Mouse (Mus musculus): ENCODE data around the gene Rtn1.

Gene Rtn1

GRCm38 (mm10) chr12:72279129-72279875, 129.6 kb downstream of the Rtn1 start:
- no peak for DNase-seq (ENCODE audit: low read depth, low spot score)

GRCm38 (mm10) chr12:72273721-72274414, 135.0 kb downstream of the Rtn1 start:
- no peak for DNase-seq (ENCODE audit: low read depth, low spot score)

GRCm38 (mm10) chr12:72267614-72268013, 141.2 kb downstream of the Rtn1 start:
- DNase-seq (ENCODE audit: low read depth, low spot score): no peak

GRCm38 (mm10) chr12:72265261-72266228, 143.3 kb downstream of the Rtn1 start:
- peak; percentile 23 for DNase-seq (ENCODE audit: low read depth, low spot score)

DNA sequence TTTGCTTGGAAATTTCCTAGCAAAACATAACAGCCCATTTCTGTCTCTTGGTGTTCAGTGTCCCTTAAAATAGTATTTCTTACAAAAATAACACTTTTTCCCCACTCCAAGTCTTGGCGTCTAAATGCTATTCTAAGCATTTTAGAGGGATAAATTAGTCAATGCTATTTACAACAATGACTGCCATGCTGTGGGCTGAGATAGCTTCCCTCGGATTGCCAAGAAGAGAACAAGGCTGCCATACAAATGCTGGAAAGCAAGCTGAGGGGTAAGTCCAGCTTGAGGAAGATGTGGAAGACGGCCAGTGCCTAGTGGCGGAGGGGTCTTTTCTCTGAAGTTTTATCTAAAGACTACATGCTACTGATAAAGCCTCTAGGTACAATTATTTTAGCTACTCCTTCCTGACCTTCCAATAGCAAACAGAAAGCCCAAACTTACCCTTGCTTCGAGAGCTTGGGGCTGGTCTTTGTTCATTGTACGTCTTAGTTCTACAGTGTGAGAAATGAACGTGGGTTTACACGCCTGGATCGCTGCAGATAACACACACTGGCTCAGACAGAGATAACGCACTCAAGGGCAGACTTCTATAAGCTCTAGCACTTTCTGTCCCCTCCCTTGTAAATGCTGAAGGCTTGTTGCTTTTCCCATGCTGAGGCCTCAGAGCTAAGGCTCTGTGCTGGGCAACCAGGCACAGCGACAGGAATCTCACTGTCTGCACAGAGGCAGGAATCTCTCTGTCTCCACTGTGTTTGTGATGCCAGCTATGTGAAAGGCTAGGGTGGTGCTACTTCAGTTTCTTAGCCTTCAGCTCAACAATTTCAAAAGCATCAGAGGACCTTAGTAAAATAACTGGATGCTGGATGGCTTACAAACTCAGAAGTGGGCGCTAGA, 145.4 kb downstream of the Rtn1 start:
- no peak for DNase-seq (ENCODE audit: low read depth, low spot score)

DNA sequence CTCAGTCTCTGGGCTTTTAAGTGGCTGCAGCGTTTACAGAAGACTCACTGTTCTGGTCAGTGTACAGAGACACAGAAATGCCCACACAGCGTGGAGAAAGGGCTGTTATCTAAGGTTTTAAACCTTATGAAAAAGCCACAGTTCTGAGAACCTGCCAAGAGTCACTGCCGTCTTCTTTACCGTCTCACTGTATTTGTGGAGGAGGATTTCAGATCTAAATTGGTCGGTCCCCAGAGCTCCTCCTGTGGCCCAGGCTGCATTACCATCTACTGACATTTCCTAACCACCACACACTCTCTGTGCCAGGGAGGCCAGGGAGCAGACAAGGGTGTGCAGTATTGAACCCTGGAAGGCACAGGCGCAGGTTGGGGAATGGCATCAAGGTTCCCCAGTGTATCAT, 151.9 kb downstream of the Rtn1 start:
- no peak for DNase-seq (ENCODE audit: low read depth, low spot score)

- DNase-seq (ENCODE audit: low read depth, low spot score): no peak
These were observed 155.8 kb downstream of the Rtn1 start for GRCm38 (mm10) chr12:72253040-72253439.

GRCm38 (mm10) chr12:72251890-72252445, 156.9 kb downstream of the Rtn1 start:
- DNase-seq (ENCODE audit: low read depth, low spot score): peak; percentile 51

DNA sequence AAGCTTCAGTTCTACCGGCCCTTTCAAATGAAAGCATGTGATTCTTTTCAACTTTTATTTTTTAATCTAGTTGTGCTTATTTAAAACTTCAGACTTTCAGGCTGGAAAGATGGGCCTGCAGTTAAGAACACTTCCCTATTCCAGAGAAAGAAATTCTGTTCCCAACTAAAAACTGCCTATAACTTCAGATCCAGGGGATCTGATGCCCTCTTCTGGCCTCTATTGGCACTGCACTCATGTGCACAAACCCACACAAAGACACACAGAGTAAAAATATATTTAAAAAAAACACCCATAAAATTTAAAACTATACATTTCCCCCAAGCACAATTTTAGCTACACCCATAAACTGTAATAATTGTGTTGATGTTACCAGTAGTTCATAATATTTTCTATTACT, 163.9 kb downstream of the Rtn1 start:
- no peak for DNase-seq (ENCODE audit: low read depth, low spot score)

DNA sequence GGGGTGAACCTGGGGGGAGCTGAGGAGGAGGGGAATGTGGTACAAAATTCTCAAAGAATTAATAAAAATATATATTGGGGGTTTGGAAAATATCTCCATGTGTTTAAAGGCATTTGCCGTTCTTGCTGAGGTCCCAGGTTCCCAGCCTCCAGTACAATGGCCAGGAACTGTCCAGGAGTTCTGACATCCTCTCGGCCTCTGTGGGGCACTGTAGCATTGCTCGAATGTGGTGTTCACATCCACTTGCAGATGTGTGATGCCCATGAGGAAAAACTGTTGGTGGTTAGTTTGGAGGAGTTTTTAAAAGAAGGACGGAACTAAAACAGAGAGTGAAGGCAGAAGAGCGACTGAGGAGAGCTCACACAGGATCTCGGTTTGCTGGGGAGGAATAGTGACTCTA, 166.0 kb downstream of the Rtn1 start:
- DNase-seq (ENCODE audit: low read depth, low spot score): no peak

- no peak for DNase-seq (ENCODE audit: low read depth, low spot score)
These were observed 168.3 kb downstream of the Rtn1 start for GRCm38 (mm10) chr12:72240506-72240905.

- DNase-seq (ENCODE audit: low read depth, low spot score): no peak
These were observed 169.5 kb downstream of the Rtn1 start for GRCm38 (mm10) chr12:72239230-72239894.

DNA sequence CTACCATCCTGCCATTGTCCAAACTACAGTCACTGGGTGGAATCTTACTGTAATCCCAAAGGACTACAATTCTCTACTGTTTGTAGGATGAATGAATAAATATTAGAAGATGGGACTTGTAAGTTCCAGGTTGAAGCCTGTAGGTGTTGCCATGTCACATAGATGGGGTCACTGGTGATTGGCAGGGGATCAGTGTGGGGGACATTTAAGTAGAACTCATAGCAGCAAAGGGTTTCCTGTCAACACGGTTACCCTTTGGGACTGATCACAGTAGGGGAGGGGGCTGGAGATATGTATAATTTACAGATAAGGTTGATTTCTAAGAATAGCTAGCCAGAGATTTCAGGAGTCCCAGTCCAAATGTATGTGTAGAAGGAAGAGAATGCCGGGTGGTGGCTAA, 171.6 kb downstream of the Rtn1 start:
- no peak for DNase-seq (ENCODE audit: low read depth, low spot score)

GRCm38 (mm10) chr12:72236564-72237011, 172.3 kb downstream of the Rtn1 start:
- DNase-seq (ENCODE audit: low read depth, low spot score): peak; percentile 87

DNA sequence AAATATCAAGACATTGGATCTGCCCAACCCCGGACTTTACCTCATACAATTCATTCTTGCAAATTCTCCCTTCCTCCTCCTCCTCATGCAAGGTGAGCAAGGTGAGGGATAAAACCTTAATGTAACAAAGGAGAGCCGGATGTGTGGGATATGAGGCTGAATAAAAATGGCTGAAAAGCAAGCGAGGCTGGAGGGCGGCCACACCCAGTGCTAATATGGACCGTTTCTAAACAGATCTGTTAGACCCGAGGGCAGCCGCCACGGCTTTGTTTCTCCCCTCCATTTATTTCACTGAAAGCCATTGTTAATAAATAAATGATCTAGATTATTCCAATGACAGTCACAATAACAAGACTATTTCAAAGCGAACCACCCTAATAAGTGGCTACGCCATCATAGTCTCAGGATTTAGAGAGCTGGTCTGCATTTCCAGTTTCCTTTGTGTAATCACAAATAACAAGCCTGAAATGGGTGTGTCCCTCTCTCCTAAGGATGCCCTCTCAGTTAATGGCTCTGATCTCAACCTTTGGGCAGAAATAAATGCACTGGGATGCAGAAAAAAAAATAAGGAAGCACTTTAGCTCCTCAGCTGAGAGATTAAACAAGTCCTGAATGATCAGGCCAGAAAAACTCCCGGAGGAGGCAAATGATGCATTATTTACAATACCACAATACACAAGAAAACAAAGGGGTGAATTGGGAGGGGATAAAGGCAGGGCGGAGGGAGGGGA, 173.1 kb downstream of the Rtn1 start:
- DNase-seq (ENCODE audit: low read depth, low spot score): peak; percentile 23

GRCm38 (mm10) chr12:72234966-72235365, 173.9 kb downstream of the Rtn1 start:
- DNase-seq (ENCODE audit: low read depth, low spot score): peak; percentile 7

- no peak for DNase-seq (ENCODE audit: low read depth, low spot score)
These were observed 174.7 kb downstream of the Rtn1 start for GRCm38 (mm10) chr12:72234151-72234550.

GRCm38 (mm10) chr12:72232826-72233790, 175.7 kb downstream of the Rtn1 start:
- no peak for DNase-seq (ENCODE audit: low read depth, low spot score)
